Mouse (Mus musculus) liver, adult 2 months (tissue): Measurements from ENCODE around the gene Igf1r. TPM values are rescaled to one million over a fixed set of nuclear protein-coding genes. Genes with fewer than 3 reads are reported as not detected.

Experiments used
- DNase-seq: peaks from one replicate; pipeline ENCODE4 v3.0.0-alpha.2; 2011; ENCODE audit warnings: low read depth, low spot score; ENCODE audit errors: extremely low read depth
- H3K27ac ChIP-seq: fragments of 200-500 bp; replicated peaks from 2 replicates; pipeline ENCODE4 v1.5.1; 2012; ENCODE audit warnings: low read depth, mild to moderate bottlenecking, control low read depth, inconsistent platforms, low read length; ENCODE audit not compliant: insufficient read depth
- H3K27me3 ChIP-seq: fragments of 200-500 bp; 2 replicates; pipeline ENCODE4 v1.6.1; 2012; ENCODE audit warnings: mild to moderate bottlenecking, moderate library complexity, low read length, inconsistent platforms; ENCODE audit not compliant: control insufficient read depth, insufficient read depth
- H3K36me3 ChIP-seq: fragments of 200-500 bp; 2 replicates; pipeline ENCODE4 v1.6.1; 2012; ENCODE audit warnings: low read length, inconsistent platforms; ENCODE audit not compliant: control insufficient read depth, insufficient read depth
- H3K4me1 ChIP-seq: fragments of 200-500 bp; 2 replicates; pipeline ENCODE4 v1.6.1; 2011; ENCODE audit warnings: low read length; ENCODE audit not compliant: control insufficient read depth, insufficient read depth
- H3K4me3 ChIP-seq: fragments of 200-500 bp; 2 replicates; pipeline ENCODE4 v1.5.1; 2011; ENCODE audit warnings: low read depth, mild to moderate bottlenecking, control low read depth, low read length, moderate library complexity; ENCODE audit not compliant: insufficient read depth
- H3K79me2 ChIP-seq: fragments of 200-500 bp; 2 replicates; pipeline ENCODE4 v1.6.1; 2012; ENCODE audit warnings: inconsistent platforms, mild to moderate bottlenecking, low read length, moderate library complexity; ENCODE audit not compliant: control insufficient read depth, insufficient read depth
- H3K9ac ChIP-seq: fragments of 200-500 bp; 2 replicates; pipeline ENCODE4 v1.6.1; 2012; ENCODE audit warnings: low read depth, mild to moderate bottlenecking, control low read depth, inconsistent platforms, low read length
- CTCF ChIP-seq: fragments of 200-500 bp; IDR thresholded peaks from 2 replicates; pipeline ENCODE4 v1.5.1; 2011; ENCODE audit warnings: low read depth, low read length, control low read depth
- POLR2A ChIP-seq: fragments of 200-500 bp; IDR thresholded peaks from 2 replicates; pipeline ENCODE4 v1.6.1; 2011; ENCODE audit warnings: low read length, control low read depth; ENCODE audit not compliant: insufficient read depth; ENCODE audit errors: extremely low read depth
- WGBS: fragments of 180-500 bp; shearing (Covaris S2); methylation state at CpG from one replicate; pipeline ENCODE4 v1.1.7; 2018; 5-methylcytosine and 5-hydroxymethylcytosine counted together
- polyA plus RNA-seq: library from polyadenylated mRNA; depleted of rRNA; stranded (reverse); fragments of >200 nt; gene quantifications from 2 replicates; pipeline ENCODE4 v1.2.3, GENCODE M21; 2012
- total RNA-seq: library from RNA; depleted of rRNA; stranded (reverse); fragments of >200 nt; gene quantifications from 2 replicates; pipeline ENCODE4 v1.2.3, GENCODE M21; 2014

Gene Igf1r
- total and polyA plus RNA-seq, 2 experiments: 0.50 to 1.2 TPM

DNA sequence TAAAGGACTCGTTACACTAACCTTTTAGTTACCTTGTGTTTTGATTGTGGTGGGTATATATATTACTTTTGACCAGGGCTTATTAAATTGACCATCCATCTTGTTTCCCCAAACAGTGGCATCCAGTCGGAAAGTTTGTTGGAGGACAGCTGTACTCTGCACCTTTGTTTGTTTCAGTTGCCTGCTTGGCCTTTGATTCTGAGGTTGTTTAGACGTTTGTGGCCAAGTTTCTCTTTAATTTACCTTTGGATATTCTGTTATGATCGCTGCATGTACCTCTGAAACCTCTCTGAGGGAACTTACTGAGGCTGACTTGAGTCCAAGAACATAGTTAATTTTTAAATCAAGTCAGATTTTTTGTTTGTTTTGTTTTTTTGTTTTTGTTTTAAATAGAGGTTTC, 94.5 kb downstream of the Igf1r start:
- H3K4me3 ChIP-seq: no peak overlapping the region
- H3K9ac ChIP-seq: no peak overlapping the region
- 44% methylated on average over 4 of the region's 4 CpGs for WGBS
- no peaks in the 10 kb centered on the region for H3K36me3 ChIP-seq
- no peak overlapping the region for H3K27ac ChIP-seq
- no peaks in the 10 kb centered on the region for H3K4me1 ChIP-seq
- no peaks in the 10 kb centered on the region for H3K79me2 ChIP-seq
- peak; percentile 62 for DNase-seq
- no peaks in the 10 kb centered on the region for H3K27me3 ChIP-seq
- TF ChIP-seq CTCF: no peak
- no peak for TF ChIP-seq POLR2A

DNA sequence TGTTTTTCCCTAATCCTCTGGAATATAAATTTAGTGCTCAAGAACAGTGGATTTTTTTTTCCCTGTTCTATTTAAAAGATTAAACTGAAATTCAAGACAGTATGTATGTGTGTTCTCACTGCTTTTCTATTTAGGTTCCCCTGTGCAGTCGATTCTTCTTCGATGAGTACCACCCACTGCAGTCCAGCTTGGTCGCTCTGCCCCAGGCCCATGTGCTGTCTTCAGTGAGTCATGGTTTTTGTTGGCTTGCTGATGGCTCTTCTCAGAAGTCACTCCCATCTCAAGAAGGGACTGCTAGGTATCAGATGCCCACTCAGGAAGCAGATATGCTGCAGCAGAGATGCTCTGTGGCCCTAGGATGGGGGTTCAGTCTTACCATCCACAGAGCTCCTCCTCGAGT, 95.9 kb downstream of the Igf1r start:
- Histone ChIP-seq H3K27ac (no peak overlapping the region), H3K36me3 (no peaks in the 10 kb centered on the region), H3K4me3 (no peak overlapping the region), H3K4me1 (no peaks in the 10 kb centered on the region), H3K27me3 (no peaks in the 10 kb centered on the region; the same call in 1 of the 2 replicates), H3K79me2 (no peaks in the 10 kb centered on the region), H3K9ac (no peak overlapping the region)
- no peak for DNase-seq
- TF ChIP-seq CTCF: no peak
- TF ChIP-seq POLR2A: no peak
- 87% methylated on average over 4 of the region's 4 CpGs for WGBS

DNA sequence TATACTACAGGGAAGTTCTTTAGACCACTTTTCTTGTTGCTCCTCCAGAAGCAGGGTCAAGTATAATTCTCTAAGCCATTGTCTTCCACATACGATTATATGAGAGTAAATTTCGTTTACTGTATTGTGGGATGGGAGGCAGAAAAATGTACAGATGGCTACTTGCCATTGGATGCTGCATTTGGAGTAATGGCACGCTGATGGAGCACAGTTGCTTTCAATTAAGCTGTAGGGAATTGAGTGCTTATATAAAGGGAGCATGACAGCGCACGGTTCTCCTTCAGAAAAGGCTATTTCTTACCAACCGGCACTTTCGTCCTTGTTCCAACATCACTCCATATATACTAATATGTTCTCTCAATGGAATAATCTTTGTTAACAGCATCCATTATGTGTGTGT, 96.4 kb downstream of the Igf1r start:
- Histone ChIP-seq H3K79me2 (no peaks in the 10 kb centered on the region), H3K27ac (no peak overlapping the region), H3K4me1 (no peaks in the 10 kb centered on the region), H3K27me3 (no peaks in the 10 kb centered on the region; the same call in 1 of the 2 replicates), H3K4me3 (no peak overlapping the region), H3K36me3 (no peaks in the 10 kb centered on the region), H3K9ac (no peak overlapping the region)
- 88% methylated on average over 7 of the region's 7 CpGs for WGBS
- no peak for TF ChIP-seq CTCF
- TF ChIP-seq POLR2A: no peak
- DNase-seq: no peak

DNA sequence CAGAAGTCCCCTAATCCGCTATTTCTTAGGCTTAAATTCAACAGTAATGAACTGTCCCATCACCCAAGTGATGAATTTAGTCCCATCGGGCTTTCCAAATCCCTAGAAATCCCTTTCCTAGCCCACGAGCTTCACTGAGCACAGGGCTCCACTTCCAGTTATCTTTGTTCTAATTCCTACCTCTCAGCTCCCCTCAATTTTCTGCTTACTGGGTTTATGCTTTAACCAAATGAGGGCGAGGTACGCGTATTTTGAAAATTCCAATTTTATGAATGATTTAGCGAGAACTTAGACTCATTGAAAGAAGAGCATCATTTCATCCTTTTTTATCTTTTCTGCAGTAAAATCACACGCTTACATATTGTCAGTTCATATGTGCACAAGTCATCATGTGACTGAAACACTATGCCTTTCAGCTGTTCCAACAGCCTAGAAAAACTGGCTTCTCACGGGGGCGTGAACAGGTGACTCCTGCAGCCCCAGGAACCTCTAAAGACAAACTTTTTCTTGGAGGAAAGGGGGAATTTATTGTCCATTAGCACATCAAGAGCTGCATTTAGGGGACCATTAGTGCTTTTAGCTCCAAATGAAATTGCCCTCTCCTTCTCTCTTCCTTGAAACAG, 100.5 kb downstream of the Igf1r start:
- no peaks in the 10 kb centered on the region for H3K36me3 ChIP-seq
- DNase-seq: no peak
- H3K79me2 ChIP-seq: no peaks in the 10 kb centered on the region
- H3K27me3 ChIP-seq: no peaks in the 10 kb centered on the region; the same call in 1 of the 2 replicates
- TF ChIP-seq POLR2A (no peak), CTCF (no peak)
- WGBS: 90% methylated on average over 10 of the region's 10 CpGs
- no peak overlapping the region for H3K9ac ChIP-seq
- no peak overlapping the region for H3K27ac ChIP-seq
- no peak overlapping the region for H3K4me3 ChIP-seq
- H3K4me1 ChIP-seq: no peaks in the 10 kb centered on the region

DNA sequence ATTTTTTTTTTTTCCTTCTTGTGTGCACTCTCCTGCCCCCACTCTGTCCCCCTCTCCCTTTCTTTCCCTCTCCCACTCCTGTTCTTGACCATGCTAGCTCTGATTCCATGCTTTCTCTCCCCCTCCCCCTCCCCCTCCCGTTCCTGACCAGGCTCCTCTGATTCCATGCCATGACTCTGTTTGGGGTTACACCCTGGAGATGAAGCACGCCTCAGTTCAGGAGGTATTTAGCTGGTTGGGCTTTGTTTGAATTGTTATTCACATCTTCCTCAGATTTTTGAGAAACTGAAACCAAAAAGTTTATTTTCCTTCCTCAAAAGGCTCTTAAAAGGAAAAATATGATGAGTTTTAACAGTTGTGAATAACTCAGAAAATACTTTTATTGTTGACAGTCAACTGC, 101.9 kb downstream of the Igf1r start:
- Histone ChIP-seq H3K27ac (no peak overlapping the region), H3K27me3 (no peaks in the 10 kb centered on the region; the same call in 1 of the 2 replicates), H3K4me1 (no peaks in the 10 kb centered on the region), H3K79me2 (no peaks in the 10 kb centered on the region), H3K9ac (no peak overlapping the region), H3K4me3 (no peak overlapping the region), H3K36me3 (no peaks in the 10 kb centered on the region)
- TF ChIP-seq POLR2A: no peak
- TF ChIP-seq CTCF: no peak
- 34% methylated on average over 2 of the region's 2 CpGs for WGBS
- no peak for DNase-seq

DNA sequence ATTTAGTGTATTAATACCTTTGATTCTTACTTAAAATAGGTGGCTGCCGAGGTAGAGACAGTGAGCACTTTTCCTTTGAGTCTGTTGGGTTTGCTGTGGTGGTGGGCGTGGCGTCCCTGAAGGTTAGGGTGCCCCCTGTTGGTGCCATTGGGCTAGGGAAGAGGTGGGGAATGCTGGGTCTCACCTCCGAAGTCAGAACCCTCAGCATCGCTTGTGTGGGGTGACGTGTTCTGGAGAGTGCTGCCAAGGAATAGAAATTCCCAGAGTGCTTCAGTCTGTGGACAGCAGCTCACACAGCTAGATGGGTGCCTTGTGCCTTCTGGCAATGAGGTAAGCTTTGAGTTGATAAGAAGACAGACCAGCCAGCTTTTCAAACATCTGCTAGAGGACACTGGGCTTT, 102.3 kb downstream of the Igf1r start:
- Histone ChIP-seq H3K9ac (no peak overlapping the region), H3K27me3 (no peaks in the 10 kb centered on the region; the same call in 1 of the 2 replicates), H3K4me1 (no peaks in the 10 kb centered on the region), H3K79me2 (no peaks in the 10 kb centered on the region), H3K4me3 (no peak overlapping the region), H3K27ac (no peak overlapping the region), H3K36me3 (no peaks in the 10 kb centered on the region)
- 75% methylated on average over 6 of the region's 6 CpGs for WGBS
- no peak for DNase-seq
- peak; percentile 18; the same call in 1 of the 2 replicates for TF ChIP-seq CTCF
- TF ChIP-seq POLR2A: no peak
